Mouse (Mus musculus): ENCODE results near the gene Idi1.

DNA sequence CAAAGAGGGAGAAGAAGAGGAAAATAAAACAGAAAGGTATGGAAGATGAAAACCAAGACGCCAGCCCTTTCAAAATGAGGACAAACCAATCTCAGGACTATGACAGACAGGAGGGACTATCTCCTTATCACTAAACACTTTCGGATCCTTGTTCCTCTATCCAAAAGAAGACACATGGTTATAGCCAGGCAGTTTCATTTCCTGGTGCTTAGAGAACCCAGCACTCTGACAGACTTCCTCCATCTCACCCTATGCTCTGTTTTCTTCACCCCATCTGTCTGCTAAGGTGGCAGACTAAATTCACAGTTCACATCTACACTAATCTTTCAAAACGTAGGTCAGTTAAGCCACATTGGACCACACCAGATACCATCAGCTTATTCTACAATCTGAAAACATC is 43.0 kb upstream of the Idi1 start:
- TF ChIP-seq POLR2A (IDR thresholded peaks at IDR 0.05; ENCODE audit: insufficient read length, low read depth), result no peak
- no peak for TF ChIP-seq TCF3 (IDR thresholded peaks at IDR 0.05; ENCODE audit: insufficient read length, low read depth)
- TF ChIP-seq MYOD1 (IDR thresholded peaks at IDR 0.05; ENCODE audit: control insufficient read depth in 1 of 3, insufficient read length in 2 of 3, low read depth in 2 of 3), result no peak
- no peak for TF ChIP-seq MAX (IDR thresholded peaks at IDR 0.05; ENCODE audit: low read depth)
- no peak for TF ChIP-seq TCF12 (IDR thresholded peaks at IDR 0.05; ENCODE audit: insufficient read depth, poor library complexity, severe bottlenecking)

Measured in myocyte (in vitro differentiated cells).